Mouse (Mus musculus) 3134 (cell line): ENCODE measurements around the gene Zbtb41.

Experiments used
- DNase-seq: peaks from one replicate; pipeline ENCODE4 v3.0.0-alpha.2; 2011; ENCODE audit warnings: low spot score; ENCODE audit not compliant: insufficient read length; ENCODE audit errors: extremely low read depth

The Zbtb41 gene

DNA sequence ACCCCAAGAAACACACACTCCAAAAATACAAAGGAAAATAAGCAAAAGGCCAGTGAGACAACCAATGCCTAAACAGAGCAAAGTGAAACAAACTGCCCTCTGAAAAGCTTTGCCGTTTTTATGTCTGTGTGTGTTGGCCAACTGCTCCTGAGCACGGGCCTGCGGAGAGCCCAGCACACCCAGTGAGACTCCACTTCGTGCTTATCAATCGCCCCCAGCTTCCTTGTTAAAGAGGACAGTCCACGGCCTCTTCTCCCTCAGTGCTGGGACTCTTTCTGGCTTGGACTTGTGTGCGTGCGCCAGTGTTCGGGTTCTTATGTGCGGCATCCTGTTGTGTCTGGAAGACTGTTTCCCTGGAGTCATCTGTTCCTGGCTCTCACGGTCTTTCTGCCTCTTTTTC lies 43.8 kb downstream of the Zbtb41 start:
- no peak for DNase-seq

DNA sequence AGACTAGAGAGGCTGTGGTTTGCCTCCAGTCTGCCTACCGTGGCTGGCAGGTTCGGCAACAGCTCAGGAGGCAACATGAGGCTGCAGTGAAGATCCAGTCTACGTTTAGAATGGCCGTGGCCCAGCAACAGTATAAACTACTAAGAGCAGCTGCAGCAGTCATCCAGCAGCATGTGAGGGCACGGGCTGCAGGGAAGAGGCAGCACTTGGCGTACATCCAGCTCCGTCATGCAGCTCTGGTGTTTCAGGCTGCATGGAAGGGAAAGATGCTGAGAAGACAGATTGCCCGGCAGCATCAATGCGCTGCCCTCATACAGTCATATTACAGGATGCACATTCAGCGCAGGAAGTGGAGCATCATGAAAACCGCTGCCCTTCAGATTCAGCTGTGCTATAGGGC lies 56.8 kb downstream of the Zbtb41 start:
- no peak for DNase-seq

- no peak for DNase-seq
Observed at GRCm38 (mm10) chr1:139480246-139480645, 58.2 kb downstream of the Zbtb41 start.

- no peak for DNase-seq
Observed at GRCm38 (mm10) chr1:139481146-139481545, 59.1 kb downstream of the Zbtb41 start.

DNA sequence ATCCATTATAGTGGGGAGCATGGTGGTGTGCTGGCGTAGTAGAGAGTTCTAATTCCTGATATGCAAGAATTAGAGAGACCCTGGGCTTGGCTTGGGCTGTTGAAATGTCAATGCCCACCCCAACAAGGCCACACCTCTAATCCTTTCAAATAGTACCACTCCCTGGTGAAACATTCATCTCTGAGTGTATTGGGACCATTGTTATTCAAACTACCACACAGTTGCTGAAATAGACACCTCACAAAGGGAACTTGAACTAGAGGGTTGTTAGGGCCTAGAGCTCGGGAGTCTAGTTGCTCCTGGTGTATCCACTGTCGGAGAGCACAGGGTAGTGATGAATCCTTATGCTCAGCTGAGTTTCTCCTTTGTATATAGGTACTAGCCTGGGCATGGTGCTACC lies 72.5 kb downstream of the Zbtb41 start:
- DNase-seq: no peak

DNA sequence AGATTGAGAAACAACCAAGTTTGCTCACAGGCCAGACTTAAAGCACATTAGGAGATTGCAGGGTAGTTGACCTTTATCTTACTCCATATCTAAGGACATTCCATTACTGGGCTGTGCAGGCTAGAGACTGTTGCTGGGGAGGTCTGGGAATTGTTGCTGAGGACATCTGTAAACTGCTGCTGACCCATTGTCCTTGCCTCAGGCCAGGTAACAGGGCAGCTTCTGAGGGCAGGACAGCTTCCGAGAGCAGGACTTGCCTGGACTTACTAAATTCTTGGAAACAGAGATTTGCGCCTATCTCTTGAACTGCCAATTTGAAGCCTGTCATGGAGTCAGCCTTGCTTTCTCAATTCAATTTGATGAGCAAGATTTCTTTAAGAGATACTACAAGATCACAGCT lies 73.3 kb downstream of the Zbtb41 start:
- no peak for DNase-seq

DNA sequence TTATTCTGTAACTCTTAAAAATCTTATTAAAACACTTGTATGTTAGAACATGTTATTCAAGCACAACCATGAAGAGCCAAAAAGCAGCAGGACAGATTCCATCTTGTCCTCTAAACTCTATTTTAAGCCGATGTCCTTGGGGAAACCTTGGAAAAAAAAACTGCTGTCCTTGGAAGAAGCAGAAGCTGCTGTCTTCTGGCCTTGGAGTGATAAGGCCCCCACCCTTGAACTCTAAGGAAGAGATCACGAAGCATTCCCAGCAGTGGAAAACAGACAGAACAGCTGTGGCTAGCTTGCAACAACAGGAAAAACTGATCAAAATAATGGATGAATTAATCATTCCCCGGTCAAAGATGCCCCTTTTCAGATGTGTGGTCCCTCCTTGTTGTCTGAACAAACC lies 74.1 kb downstream of the Zbtb41 start:
- no peak for DNase-seq

DNA sequence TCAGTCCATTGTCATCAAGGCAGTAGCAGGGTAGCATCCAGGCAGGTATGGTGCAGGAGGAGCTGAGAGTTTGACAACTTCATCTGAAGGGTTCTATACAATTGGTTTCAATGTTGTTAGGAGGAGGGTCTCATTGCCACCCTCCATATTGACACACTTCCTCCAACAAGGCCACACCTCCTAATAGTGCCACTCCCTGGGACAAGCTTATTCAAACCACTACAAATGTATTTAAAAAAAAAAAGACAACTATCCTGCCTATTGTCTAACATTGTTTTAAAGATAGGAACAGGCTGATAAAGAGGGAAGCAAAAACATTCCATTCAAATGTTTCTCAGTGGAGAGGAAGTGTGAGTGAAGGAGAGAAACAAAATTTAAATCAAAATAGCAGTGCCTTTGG lies 77.7 kb downstream of the Zbtb41 start:
- DNase-seq: no peak

GRCm38 (mm10) chr1:139501258-139501752 lies 79.2 kb downstream of the Zbtb41 start, which contains the start of gene F13b:
F13b (plus strand) TSS chr1:139501702.
- DNase-seq: no peak
